Mouse (Mus musculus) brain, embryonic 14.5 days (tissue): ENCODE measurements at regions not wholly inside any gene's neighbourhood (a gene's known extent, or its start where the extent isn't known, plus 50 kb on each side); places are given as distances from the start of the nearest gene placed in this dataset.

Experiments
- DNase-seq: peaks from one replicate; pipeline ENCODE4 v3.0.0-alpha.2; 2011; ENCODE audit warnings: low read depth
- CTCF ChIP-seq: fragments of 200-500 bp; IDR thresholded peaks from 2 replicates; pipeline ENCODE4 v1.5.1; 2012; ENCODE audit warnings: inconsistent platforms, mild to moderate bottlenecking, moderate library complexity, borderline replicate concordance; ENCODE audit not compliant: insufficient read depth, insufficient read length; ENCODE audit errors: extremely low read depth
- POLR2A ChIP-seq: fragments of 200-500 bp; IDR thresholded peaks from 2 replicates; pipeline ENCODE4 v1.6.1; 2012; ENCODE audit warnings: mild to moderate bottlenecking, inconsistent platforms, borderline replicate concordance; ENCODE audit not compliant: poor library complexity, insufficient read depth, insufficient read length, severe bottlenecking; ENCODE audit errors: extremely low read depth

DNA sequence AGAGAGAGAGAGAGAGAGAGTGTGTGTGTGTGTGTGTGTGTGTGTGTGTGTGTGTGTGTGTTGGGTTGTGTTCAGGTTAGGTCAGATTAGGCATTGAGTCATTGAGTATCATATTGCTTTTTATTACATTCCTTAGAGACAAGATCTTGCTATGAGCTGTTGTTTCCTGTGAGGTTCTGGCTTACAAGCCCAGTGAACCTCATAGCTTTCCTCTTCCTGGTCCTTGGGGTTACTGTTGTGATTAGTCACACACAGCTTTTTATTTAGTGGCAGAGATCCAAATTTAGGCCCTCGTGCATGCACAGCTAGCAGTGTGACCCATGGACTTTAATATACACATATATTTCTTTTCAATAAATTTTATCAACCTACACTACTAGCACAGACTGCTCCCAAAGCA lies 120.3 kb upstream of the Gm12666 start:
- no peak for TF ChIP-seq POLR2A
- no peak for TF ChIP-seq CTCF
- no peak for DNase-seq

GRCm38 (mm10) chr4:92265878-92266277 lies 74.3 kb upstream of the Gm12666 start:
- TF ChIP-seq POLR2A = no peak
- no peak for TF ChIP-seq CTCF

GRCm38 (mm10) chr4:92246800-92247199 lies 55.3 kb upstream of the Gm12666 start:
- DNase-seq = peak; percentile 66
- no peak for TF ChIP-seq POLR2A
- TF ChIP-seq CTCF = no peak

More at GRCm38 (mm10) chr4:92265878-92266277, 74.3 kb upstream of the Gm12666 start:
- peak; percentile 73 for DNase-seq
